Mouse (Mus musculus) small intestine, adult 2 months (tissue): ENCODE measurements around the gene Clcf1. TPM values are rescaled to one million over a fixed set of nuclear protein-coding genes. Genes with fewer than 3 reads are reported as not detected.

Experiments used
- H3K27ac ChIP-seq: fragments of 200-500 bp; 2 replicates; pipeline ENCODE4 v1.5.1; 2012; ENCODE audit warnings: low read depth, low read length, control low read depth, inconsistent platforms; ENCODE audit not compliant: insufficient read depth
- H3K27me3 ChIP-seq: fragments of 200-500 bp; 2 replicates; pipeline ENCODE4 v1.6.1; 2012; ENCODE audit warnings: mild to moderate bottlenecking, moderate library complexity, low read length, inconsistent platforms; ENCODE audit not compliant: control insufficient read depth, insufficient read depth
- H3K36me3 ChIP-seq: fragments of 200-500 bp; 2 replicates; pipeline ENCODE4 v1.6.1; 2012; ENCODE audit warnings: mild to moderate bottlenecking, low read length, control low read depth, inconsistent platforms; ENCODE audit not compliant: control insufficient read depth, insufficient read depth
- H3K4me1 ChIP-seq: fragments of 200-500 bp; 2 replicates; pipeline ENCODE4 v1.6.1; 2012; ENCODE audit warnings: low read length, inconsistent platforms, mixed read lengths; ENCODE audit not compliant: control insufficient read depth, insufficient read depth, insufficient read length
- H3K4me3 ChIP-seq: fragments of 200-500 bp; 2 replicates; pipeline ENCODE4 v1.5.1; 2012; ENCODE audit warnings: low read depth, mild to moderate bottlenecking, control low read depth, inconsistent platforms, low read length, moderate library complexity
- CTCF ChIP-seq: fragments of 200-500 bp; IDR thresholded peaks from 2 replicates; pipeline ENCODE4 v1.5.1; 2012; ENCODE audit warnings: low read depth, mild to moderate bottlenecking, control low read depth, inconsistent platforms, low read length, moderate library complexity, mixed read lengths; ENCODE audit not compliant: insufficient replicate concordance, insufficient read length; ENCODE audit errors: extremely low read depth
- POLR2A ChIP-seq: fragments of 200-500 bp; IDR thresholded peaks from 2 replicates; pipeline ENCODE4 v1.6.1; 2012; ENCODE audit warnings: low read depth, mild to moderate bottlenecking, control low read depth, inconsistent platforms, low read length, moderate library complexity
- WGBS: fragments of 180-500 bp; shearing (Covaris S2); methylation state at CpG from one replicate; pipeline ENCODE4 v1.1.7; 2018; 5-methylcytosine and 5-hydroxymethylcytosine counted together
- polyA plus RNA-seq: library from polyadenylated mRNA; depleted of rRNA; stranded (reverse); fragments of >200 nt; gene quantifications from 2 replicates; pipeline ENCODE4 v1.2.3, GENCODE M21; 2012

The Clcf1 gene
- polyA plus RNA-seq, 1 experiment = 12.4 TPM

DNA sequence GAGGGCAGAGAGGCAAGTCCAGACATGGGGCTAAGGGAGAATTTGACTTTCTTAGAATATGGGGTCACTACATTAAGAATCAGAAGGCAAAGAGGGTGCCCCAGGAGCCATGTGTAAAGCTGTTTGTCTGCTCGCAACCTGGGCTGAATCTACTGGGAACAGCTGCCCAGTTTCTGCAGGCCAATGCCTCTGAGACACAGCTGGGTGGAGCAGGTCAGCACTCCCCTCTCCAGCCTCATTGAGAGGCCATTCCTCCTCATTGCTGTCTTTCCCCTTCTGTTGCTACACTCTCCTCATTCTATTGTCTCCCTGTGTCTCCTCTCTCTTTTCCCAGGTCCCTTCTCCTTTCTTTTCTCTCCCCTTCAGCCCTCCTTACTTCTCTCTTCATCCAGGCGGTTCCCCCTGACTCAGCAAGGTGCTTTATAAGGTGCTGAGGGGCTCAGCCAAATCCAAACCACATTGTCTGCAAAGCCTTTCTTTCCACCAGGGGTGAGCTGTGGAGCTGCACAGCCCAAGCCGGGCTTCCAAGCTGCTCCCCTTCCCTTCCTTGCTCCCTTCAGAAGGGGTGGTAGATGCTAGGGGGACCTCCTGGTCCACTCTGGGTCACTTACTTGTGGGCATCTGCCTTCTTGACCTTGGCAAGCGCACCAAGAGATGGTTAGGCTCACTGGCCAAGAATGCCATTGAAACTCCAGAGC is 2.0 kb upstream of the Clcf1 start:
- Histone ChIP-seq H3K27ac (no peak overlapping the region), H3K4me1 (peaks cover 9% of the 10 kb centered on the region), H3K27me3 (peaks cover 21% of the 10 kb centered on the region), H3K36me3 (no peaks in the 10 kb centered on the region), H3K4me3 (no peak overlapping the region)
- WGBS = 83% methylated on average over 4 of the region's 4 CpGs
- TF ChIP-seq POLR2A (no peak), CTCF (no peak)

DNA sequence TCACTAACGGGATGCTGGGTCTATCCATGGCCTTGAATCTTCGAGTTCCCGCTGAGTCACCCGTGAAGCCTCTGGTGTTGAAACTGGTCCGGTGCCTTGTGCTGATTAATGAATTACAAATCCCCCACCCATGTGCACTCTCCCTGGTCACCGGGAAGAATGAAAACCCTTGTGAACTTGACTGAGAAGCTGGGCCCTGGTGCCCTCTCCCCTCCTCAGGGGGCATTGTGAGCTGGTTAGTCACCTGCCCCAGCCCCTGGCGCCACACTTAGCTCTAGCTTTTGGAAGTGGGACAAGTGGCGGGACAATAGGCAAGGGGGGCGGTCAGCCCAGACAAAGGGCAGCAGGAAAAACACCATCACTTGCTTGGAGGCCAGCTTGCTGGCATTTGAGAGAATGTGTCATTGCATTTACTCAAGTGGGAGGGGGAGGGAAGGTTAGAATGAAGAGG is 489 bp upstream of the Clcf1 start:
- TF ChIP-seq CTCF = no peak
- no peak for TF ChIP-seq POLR2A

DNA sequence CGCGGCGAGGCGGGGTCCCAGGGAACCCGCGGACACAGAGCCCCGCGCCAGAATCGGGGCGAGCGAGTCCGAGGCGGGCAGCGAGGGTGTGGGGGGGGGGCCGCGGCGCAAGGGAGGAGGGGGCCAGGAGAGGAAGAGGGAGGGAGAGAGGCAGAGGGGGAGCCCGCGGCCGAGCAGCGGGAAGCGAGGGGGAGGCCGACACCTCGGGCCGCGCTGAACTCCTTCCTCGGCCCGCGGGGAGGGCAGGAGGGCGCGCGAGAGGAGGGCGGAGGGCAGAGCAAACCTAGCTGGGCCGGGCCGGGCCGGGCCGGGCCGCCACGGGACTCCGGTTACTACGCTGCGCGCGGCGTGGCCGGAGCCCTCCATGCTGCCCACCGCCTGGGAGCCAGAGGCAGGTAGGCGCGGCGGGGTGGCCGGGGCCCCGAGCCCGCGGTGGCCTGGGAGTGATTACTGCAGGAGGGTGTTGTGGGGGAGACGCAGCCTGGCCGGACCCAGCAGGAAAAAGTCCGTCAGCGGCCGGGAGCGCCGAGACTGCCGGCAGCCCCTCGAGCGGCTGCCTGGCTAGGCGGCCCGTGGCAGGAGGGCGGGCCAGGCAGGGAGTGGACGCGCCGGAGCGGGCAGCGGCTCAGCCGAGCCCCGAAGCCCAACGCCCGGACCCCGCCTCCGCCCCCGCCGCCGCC is 873 bp downstream of the Clcf1 start:
- H3K4me3 ChIP-seq = peak overlapping the region; percentile 74
- TF ChIP-seq POLR2A (no peak), CTCF (no peak)
- WGBS = under 1% methylated on average over 66 of the region's 81 CpGs
- H3K36me3 ChIP-seq = no peaks in the 10 kb centered on the region
- peaks cover 21% of the 10 kb centered on the region for H3K27me3 ChIP-seq
- peak overlapping the region; percentile 20; the same call in 1 of the 2 replicates for H3K27ac ChIP-seq
- peaks cover 6% of the 10 kb centered on the region for H3K4me1 ChIP-seq

More for the DNA sequence above, 489 bp upstream of the Clcf1 start:
- 15% methylated on average over 9 of the region's 9 CpGs for WGBS
- Histone ChIP-seq H3K27ac (no peak overlapping the region), H3K4me3 (peak overlapping the region; percentile 74; the same call in 1 of the 2 replicates), H3K36me3 (no peaks in the 10 kb centered on the region), H3K27me3 (peaks cover 21% of the 10 kb centered on the region), H3K4me1 (peaks cover 9% of the 10 kb centered on the region)

DNA sequence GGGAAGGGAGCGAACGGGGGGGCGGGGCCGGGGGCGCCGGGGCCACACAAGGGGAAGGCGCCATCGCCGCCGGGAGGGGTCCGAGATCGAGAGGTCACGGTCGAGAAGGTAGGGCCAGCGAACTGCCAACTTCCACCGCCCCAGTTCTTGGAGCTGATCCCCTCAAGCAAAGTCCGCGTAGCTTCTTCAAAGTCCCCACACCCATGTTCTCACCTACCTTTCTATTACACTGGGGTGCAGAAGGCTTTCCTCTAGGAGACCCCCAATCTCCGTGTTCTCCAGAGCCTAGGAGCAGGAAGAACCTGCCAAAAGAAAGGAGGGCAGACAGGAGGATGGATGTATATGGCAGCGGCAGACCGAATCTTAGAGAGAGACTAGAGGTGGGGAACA is 1.4 kb downstream of the Clcf1 start:
- Histone ChIP-seq H3K36me3 (no peaks in the 10 kb centered on the region), H3K4me1 (peaks cover 8% of the 10 kb centered on the region), H3K27ac (no peak overlapping the region), H3K4me3 (peak overlapping the region; percentile 74), H3K27me3 (peaks cover 21% of the 10 kb centered on the region)
- 9% methylated on average over 15 of the region's 21 CpGs for WGBS
- TF ChIP-seq CTCF (no peak), POLR2A (no peak)

DNA sequence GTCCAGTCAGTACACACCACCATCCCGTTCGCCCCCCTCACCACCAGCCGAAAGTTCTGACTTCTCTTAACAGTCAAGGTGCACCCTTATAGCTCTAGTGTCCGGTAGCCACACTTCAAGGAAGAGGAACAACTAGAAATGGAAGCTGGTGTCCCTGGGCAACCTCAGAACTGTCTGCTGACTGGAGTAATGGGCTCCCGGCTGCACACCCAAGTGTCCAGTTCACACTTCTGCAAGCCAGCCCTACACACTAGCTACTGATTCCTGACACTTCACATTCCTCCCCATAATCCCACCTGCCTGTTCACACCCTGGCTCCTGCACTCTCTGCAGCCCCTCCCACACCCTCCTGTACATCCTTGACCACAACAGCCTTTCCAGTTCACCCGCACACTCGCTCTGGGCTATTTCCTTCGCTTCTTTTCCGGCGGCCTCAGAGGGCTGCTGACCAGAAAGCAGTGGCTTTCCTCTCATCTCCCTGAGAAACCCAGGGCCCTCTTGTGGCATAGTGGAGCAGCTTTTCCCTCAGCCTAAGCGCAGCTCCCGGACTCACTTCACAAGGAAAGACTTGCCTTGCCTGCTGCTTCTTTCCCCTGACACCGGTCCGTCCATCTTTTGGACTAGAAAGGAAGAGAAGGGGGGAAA is 2.1 kb downstream of the Clcf1 start:
- peak; percentile 22; the same call in 1 of the 2 replicates for TF ChIP-seq POLR2A
- TF ChIP-seq CTCF = peak; percentile 32; the same call in 1 of the 2 replicates
- Histone ChIP-seq H3K27me3 (peaks cover 21% of the 10 kb centered on the region), H3K36me3 (no peaks in the 10 kb centered on the region), H3K27ac (no peak overlapping the region), H3K4me1 (peaks cover 12% of the 10 kb centered on the region), H3K4me3 (peak overlapping the region; percentile 16; the same call in 1 of the 2 replicates)
- 47% methylated on average over 14 of the region's 14 CpGs for WGBS

DNA sequence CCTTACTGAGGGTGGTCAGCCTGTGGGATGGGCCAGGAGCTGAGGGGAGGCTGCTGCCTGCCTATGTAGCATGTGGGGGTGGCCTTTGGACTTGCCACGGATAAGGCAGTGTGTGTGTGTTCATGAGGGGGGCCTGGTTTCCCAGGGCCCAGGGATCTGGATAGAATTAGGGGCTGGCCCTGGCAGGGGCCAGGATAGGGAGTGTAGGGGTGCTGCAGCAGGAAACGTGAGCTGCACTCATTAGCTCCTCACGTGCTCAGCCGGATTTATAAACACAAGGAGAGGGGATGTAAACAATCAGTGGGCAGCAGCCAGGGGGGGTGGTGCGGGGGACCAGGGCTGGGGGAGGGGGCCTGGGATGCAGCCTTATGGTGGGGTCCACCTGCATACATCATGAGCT is 3.1 kb downstream of the Clcf1 start:
- 63% methylated on average over 5 of the region's 5 CpGs for WGBS
- H3K36me3 ChIP-seq = no peaks in the 10 kb centered on the region
- no peak for TF ChIP-seq CTCF
- no peak for TF ChIP-seq POLR2A
- peak overlapping the region; percentile 22; the same call in 1 of the 2 replicates for H3K27ac ChIP-seq
- peaks cover 16% of the 10 kb centered on the region for H3K4me1 ChIP-seq
- H3K4me3 ChIP-seq = no peak overlapping the region
- peaks cover 21% of the 10 kb centered on the region for H3K27me3 ChIP-seq
